Mouse (Mus musculus) embryo, embryonic 9.5 days (tissue): ENCODE data around the gene Nxn.
"Not testable (repeated sequence)": the region's sequence is repeated elsewhere in the genome, so short reads cannot be mapped to it uniquely, and the experiment has no call there.

ENCODE experiments used
- DNase-seq: peaks from one replicate; pipeline ENCODE4 v3.0.0-alpha.2; 2017; ENCODE audit errors: extremely low spot score

Nxn gene

GRCm38 (mm10) chr11:76215011-76215410 lies 183.9 kb downstream of the Nxn start:
- no peak for DNase-seq

- peak; percentile 35 for DNase-seq
Measured at GRCm38 (mm10) chr11:76213841-76214240, 185.1 kb downstream of the Nxn start.

GRCm38 (mm10) chr11:76211595-76211994 lies 187.3 kb downstream of the Nxn start:
- DNase-seq, result not testable (repeated sequence)

- no peak for DNase-seq
Measured at GRCm38 (mm10) chr11:76210228-76210985, 188.5 kb downstream of the Nxn start.
